Mouse (Mus musculus): ENCODE results near the gene Lck. TPM values are rescaled to one million over a fixed set of nuclear protein-coding genes. Genes with fewer than 3 reads are reported as not detected.

Gene Lck
- polyA plus RNA-seq (2014; fragmentation: Nextera tagmentation; extraction: Ambion mirVana): 5.7 and 7.8 TPM in 2 replicates

DNA sequence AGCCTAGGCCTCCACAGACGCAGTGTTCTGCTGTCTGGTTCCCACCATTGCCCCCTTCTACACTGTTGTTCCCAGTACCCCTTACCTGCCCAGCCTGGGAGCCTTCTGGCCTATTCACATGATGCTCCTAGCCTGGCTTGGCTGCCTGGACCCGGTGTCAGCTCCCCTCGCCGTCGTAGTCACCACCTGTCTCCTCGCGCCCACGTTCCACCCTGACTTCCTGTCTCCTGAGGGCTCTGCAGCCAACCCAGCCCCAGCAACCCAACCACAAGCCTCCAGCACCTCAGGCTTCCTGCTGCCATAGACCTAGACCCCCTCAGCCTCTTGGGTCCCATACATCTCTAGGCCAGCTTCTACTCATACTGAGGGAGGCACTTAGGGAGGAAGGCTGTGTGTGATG lies at the start of gene Lck:
Lck (minus strand) TSS at position 212 of the 400 bp plus-strand sequence.
- no peak for TF ChIP-seq CTCF (IDR thresholded peaks at IDR 0.05; ENCODE audit: low read depth)
- 80% methylated on average over 8 of the region's 8 CpGs for WGBS
- Histone ChIP-seq H3K9ac (no peak within 1 kb of the TSS), H3K4me2 (no peak within 1 kb of the TSS), H3K4me3 (ENCODE audit: low read depth, low read length) (no peak within 1 kb of the TSS), H3K4me1 (ENCODE audit: insufficient read depth) (no peaks in the 10 kb centered on the region), H3K9me3 (ENCODE audit: low read depth, low read length) (no peaks in the 10 kb centered on the region), H3K27me3 (ENCODE audit: insufficient read depth, low read length) (no peaks in the 10 kb centered on the region), H3K36me3 (ENCODE audit: insufficient read depth) (no peaks in the 10 kb centered on the region), H3K27ac (ENCODE audit: low read depth) (peak within 1 kb of the TSS; percentile 26; the same call in 1 of the 2 replicates)
- DNase-seq (no peak), ATAC-seq (ENCODE audit: insufficient read depth) (no peak)

GRCm38 (mm10) chr4:129622803-129623535 lies 49.5 kb upstream of the Lck start:
- ATAC-seq (ENCODE audit: insufficient read depth) (no peak), DNase-seq (no peak)
- H3K27me3 ChIP-seq (ENCODE audit: insufficient read depth, low read length): no peaks in the 10 kb centered on the region
- peak overlapping the region; percentile 65 for H3K4me2 ChIP-seq
- peak overlapping the region; percentile 83 for H3K27ac ChIP-seq (ENCODE audit: low read depth)
- peak overlapping the region; percentile 68 for H3K9ac ChIP-seq
- peaks cover 18% of the 10 kb centered on the region; the same call in 1 of the 2 replicates for H3K4me1 ChIP-seq (ENCODE audit: insufficient read depth)
- TF ChIP-seq CTCF (IDR thresholded peaks at IDR 0.05; ENCODE audit: low read depth): no peak
- peaks cover 25% of the 10 kb centered on the region for H3K36me3 ChIP-seq (ENCODE audit: insufficient read depth)
- peak overlapping the region; percentile 52 for H3K4me3 ChIP-seq (ENCODE audit: low read depth, low read length)
- 15% methylated on average over 8 of the region's 8 CpGs for WGBS
- no peaks in the 10 kb centered on the region for H3K9me3 ChIP-seq (ENCODE audit: low read depth, low read length)

DNA sequence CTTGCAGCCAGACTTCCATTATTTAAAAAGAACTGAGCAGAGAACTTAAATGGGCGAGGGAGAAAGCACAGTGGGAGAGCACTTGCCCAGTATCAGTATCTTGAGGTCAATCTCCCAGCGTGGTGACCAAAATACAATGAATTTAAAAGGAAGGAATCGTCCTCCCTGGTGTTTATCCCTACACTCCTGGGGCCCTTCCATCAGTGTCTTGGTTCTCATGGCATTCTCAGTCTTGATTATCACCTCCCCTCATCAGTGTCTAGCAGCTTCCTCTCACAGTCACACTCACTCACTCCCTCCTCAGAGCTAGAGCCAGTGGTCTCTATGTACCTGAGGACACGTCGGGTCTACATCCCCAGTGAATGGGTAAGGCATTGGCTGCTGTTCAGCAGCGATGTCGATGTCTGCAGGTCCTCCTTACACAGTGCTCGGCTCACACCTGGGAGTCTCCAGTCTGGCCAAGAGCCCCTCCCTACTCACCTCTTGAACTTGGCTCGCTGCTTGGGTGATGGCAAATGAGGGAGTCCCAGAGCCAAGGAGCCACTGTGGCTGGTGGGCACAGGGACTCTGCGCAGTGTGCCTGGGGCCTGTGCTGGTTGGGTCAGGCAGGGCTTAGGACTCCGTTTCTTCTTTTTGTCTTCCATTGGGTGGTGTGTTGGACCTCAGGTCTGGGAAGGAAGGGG lies 48.8 kb upstream of the Lck start:
- WGBS: 76% methylated on average over 11 of the region's 11 CpGs
- Histone ChIP-seq H3K4me1 (ENCODE audit: insufficient read depth) (peaks cover 18% of the 10 kb centered on the region; the same call in 1 of the 2 replicates), H3K27ac (ENCODE audit: low read depth) (no peak overlapping the region), H3K36me3 (ENCODE audit: insufficient read depth) (peaks cover 19% of the 10 kb centered on the region), H3K27me3 (ENCODE audit: insufficient read depth, low read length) (no peaks in the 10 kb centered on the region), H3K9ac (peak overlapping the region; percentile 68), H3K9me3 (ENCODE audit: low read depth, low read length) (no peaks in the 10 kb centered on the region), H3K4me3 (ENCODE audit: low read depth, low read length) (peak overlapping the region; percentile 52; the same call in 1 of the 2 replicates), H3K4me2 (peak overlapping the region; percentile 65)
- no peak for DNase-seq
- no peak for ATAC-seq (ENCODE audit: insufficient read depth)
- TF ChIP-seq CTCF (IDR thresholded peaks at IDR 0.05; ENCODE audit: low read depth): no peak

DNA sequence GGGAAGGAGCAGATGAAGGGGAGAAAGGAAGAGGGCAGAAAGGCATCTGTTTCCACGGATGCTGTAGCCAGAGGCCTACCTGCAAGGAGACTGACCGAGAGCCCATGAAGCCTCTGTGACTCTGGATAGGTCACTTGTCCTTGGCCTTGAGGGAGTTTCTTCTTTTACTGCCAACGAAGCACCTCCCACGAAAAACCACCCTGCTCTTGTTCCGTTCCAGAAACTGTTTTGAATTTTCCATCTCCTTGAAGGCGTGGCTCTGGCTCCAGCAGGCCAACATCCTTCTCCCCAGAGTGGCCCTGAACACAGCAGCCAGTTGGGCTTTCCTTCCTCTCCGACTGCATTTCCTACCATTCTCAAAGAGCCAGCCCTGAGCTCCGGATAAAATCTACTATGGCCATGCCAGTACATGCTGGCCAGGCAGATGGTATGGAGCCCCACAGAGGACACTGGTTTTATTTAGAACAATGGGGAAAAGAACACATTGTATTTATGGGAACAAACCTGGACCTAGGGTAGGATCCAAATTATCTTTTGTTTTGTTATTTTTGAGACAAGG lies 47.9 kb upstream of the Lck start:
- H3K4me1 ChIP-seq (ENCODE audit: insufficient read depth): peaks cover 18% of the 10 kb centered on the region; the same call in 1 of the 2 replicates

GRCm38 (mm10) chr4:129620419-129621282 lies 47.2 kb upstream of the Lck start:
- Histone ChIP-seq H3K27ac (ENCODE audit: low read depth) (no peak overlapping the region), H3K4me3 (ENCODE audit: low read depth, low read length) (no peak overlapping the region), H3K9me3 (ENCODE audit: low read depth, low read length) (no peaks in the 10 kb centered on the region), H3K36me3 (ENCODE audit: insufficient read depth) (peaks cover 18% of the 10 kb centered on the region), H3K4me2 (no peak overlapping the region), H3K4me1 (ENCODE audit: insufficient read depth) (peaks cover 18% of the 10 kb centered on the region; the same call in 1 of the 2 replicates), H3K9ac (no peak overlapping the region), H3K27me3 (ENCODE audit: insufficient read depth, low read length) (no peaks in the 10 kb centered on the region)
- 80% methylated on average over 11 of the region's 11 CpGs for WGBS
- DNase-seq (no peak), ATAC-seq (ENCODE audit: insufficient read depth) (no peak)
- TF ChIP-seq CTCF (IDR thresholded peaks at IDR 0.05; ENCODE audit: low read depth): no peak

More for the DNA sequence above, 47.9 kb upstream of the Lck start:
- Histone ChIP-seq H3K4me3 (ENCODE audit: low read depth, low read length) (no peak overlapping the region), H3K9me3 (ENCODE audit: low read depth, low read length) (no peaks in the 10 kb centered on the region), H3K4me2 (no peak overlapping the region), H3K27me3 (ENCODE audit: insufficient read depth, low read length) (no peaks in the 10 kb centered on the region), H3K27ac (ENCODE audit: low read depth) (no peak overlapping the region), H3K36me3 (ENCODE audit: insufficient read depth) (peaks cover 19% of the 10 kb centered on the region), H3K9ac (no peak overlapping the region)
- WGBS: 79% methylated on average over 8 of the region's 8 CpGs
- TF ChIP-seq CTCF (IDR thresholded peaks at IDR 0.05; ENCODE audit: low read depth): no peak
- ATAC-seq (ENCODE audit: insufficient read depth) (no peak), DNase-seq (peak; percentile 21)

GRCm38 (mm10) chr4:129618786-129619691 lies 45.6 kb upstream of the Lck start, which contains the start of gene Iqcc:
Iqcc (minus strand) TSS chr4:129619099.
- peaks cover 12% of the 10 kb centered on the region; the same call in 1 of the 2 replicates for H3K4me1 ChIP-seq (ENCODE audit: insufficient read depth)
- peak within 1 kb of the TSS; percentile 74 for H3K4me3 ChIP-seq (ENCODE audit: low read depth, low read length)
- 3% methylated on average over 43 of the region's 44 CpGs for WGBS
- H3K27ac ChIP-seq (ENCODE audit: low read depth): peak within 1 kb of the TSS; percentile 82
- H3K36me3 ChIP-seq (ENCODE audit: insufficient read depth): peaks cover 17% of the 10 kb centered on the region
- peak; percentile 97 for DNase-seq
- H3K9ac ChIP-seq: peak within 1 kb of the TSS; percentile 82
- no peaks in the 10 kb centered on the region for H3K9me3 ChIP-seq (ENCODE audit: low read depth, low read length)
- H3K4me2 ChIP-seq: peak within 1 kb of the TSS; percentile 87
- ATAC-seq (ENCODE audit: insufficient read depth): peak; percentile 92
- no peaks in the 10 kb centered on the region for H3K27me3 ChIP-seq (ENCODE audit: insufficient read depth, low read length)
- peak; percentile 53 for TF ChIP-seq CTCF (IDR thresholded peaks at IDR 0.05; ENCODE audit: low read depth)
